Mouse (Mus musculus): ENCODE measurements around the gene Armc2.
"Not testable (repeated sequence)": the region's sequence is repeated elsewhere in the genome, so short reads cannot be mapped to it uniquely, and the experiment has no call there.

Armc2 gene

GRCm38 (mm10) chr10:41972676-41973075 lies 45.6 kb downstream of the Armc2 start:
- DNase-seq (ENCODE audit: low read depth, low spot score) = no peak

DNA sequence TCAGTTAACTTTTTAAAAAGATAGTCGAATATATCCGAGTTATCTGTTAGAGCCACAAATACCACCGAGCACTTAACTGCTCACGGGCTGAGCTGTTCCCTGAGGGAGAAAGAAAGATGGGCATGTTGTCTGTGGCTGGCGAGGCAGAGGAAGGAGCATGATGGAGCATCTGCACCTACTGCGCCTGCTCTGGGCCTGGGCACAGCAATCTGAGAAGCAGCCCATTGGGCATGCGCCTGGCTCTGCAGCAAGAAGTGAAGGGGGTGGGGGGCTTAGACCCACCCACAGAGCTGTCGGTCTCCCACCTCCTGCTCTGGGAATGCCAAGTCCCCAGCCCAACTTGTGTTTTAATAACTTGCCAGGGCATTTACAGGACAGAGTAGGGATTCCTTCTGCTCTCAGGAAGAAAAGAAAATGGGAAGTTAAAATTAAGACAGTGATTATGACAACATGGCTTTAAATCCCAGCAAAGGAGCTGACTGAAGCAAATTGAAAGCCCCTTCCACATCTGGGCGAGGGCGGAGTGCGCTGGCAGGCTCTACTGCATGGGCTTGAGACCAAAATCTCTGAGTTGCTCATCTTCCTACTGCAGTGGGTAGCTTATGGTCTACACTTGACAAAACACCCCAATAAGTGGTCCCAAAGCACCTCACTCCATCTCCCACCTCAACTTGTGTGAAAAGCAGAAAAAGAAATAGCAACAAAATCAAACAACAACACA lies 50.2 kb downstream of the Armc2 start:
- no peak for DNase-seq (ENCODE audit: low read depth, low spot score)

- no peak for DNase-seq (ENCODE audit: low read depth, low spot score)
Observed at GRCm38 (mm10) chr10:41962725-41963124, 55.5 kb downstream of the Armc2 start.

GRCm38 (mm10) chr10:41959808-41960207 lies 58.4 kb downstream of the Armc2 start:
- DNase-seq (ENCODE audit: low read depth, low spot score) = no peak

DNA sequence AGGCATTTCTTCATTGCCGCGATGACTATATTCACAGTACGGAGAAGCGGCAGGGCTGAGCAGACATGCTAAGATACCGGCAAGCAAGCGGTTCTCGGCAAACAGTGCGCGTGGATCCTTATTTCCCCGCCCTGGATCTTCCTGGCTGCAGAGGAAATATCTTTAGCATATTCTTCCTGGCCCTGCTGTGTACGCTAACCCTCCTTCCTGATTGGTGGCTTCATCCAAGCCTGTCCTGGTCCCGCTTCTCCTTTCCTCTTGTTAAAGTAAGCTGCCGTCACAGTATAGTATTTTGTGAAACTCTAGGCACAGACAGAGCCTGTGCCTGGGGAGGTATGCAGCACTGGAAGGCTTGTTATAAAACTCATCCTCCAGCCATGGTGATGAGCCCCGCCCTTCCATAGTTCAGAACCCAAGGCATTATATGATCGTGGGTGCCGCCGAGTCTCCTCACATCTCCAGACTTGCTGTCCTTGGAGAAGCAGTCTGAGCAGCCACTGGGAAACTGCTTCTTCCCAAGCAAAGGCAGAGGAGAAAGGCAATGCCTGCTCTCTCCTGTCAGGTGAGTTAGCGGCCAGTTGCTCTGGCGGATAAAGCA lies 59.5 kb downstream of the Armc2 start:
- no peak for DNase-seq (ENCODE audit: low read depth, low spot score)

DNA sequence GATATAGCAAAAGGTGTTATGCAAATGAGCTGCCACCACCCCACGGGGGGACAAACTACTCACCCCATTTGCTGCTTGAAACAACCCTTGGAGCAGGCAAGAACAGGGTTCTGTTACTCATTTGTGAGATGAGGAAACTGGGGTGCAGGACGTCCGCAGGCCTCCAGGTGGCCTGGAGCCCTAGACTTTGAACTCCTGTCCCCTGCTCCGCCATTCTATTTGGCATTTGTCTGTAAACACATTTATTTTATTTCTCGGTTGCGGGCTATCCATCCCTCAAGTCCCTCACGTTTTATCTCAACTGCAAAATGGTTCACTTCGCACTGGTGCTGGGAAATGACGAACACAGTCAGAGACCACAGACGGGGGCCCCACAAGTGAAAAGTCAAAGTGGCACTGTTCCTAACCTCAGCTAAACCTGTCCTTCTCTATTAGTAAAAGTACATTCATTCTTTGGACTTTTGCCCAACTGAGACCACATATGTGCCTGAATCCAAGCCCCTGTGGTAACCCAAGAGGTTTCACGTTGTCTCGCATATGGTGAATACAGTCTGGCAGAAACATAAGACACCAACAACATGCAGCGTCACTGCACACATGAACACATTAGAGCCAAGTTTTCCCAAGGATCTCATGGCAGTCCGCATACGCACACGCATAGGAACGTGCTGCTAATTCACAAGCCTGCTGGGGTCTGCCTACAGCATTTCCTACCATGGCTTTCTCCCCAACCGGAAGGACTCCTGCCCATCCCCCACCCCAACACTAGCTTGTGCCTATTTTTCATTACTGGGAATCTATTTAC lies 60.6 kb downstream of the Armc2 start:
- no peak for DNase-seq (ENCODE audit: low read depth, low spot score)

GRCm38 (mm10) chr10:41953528-41953864 lies 64.7 kb downstream of the Armc2 start:
- no peak for DNase-seq (ENCODE audit: low read depth, low spot score)

DNA sequence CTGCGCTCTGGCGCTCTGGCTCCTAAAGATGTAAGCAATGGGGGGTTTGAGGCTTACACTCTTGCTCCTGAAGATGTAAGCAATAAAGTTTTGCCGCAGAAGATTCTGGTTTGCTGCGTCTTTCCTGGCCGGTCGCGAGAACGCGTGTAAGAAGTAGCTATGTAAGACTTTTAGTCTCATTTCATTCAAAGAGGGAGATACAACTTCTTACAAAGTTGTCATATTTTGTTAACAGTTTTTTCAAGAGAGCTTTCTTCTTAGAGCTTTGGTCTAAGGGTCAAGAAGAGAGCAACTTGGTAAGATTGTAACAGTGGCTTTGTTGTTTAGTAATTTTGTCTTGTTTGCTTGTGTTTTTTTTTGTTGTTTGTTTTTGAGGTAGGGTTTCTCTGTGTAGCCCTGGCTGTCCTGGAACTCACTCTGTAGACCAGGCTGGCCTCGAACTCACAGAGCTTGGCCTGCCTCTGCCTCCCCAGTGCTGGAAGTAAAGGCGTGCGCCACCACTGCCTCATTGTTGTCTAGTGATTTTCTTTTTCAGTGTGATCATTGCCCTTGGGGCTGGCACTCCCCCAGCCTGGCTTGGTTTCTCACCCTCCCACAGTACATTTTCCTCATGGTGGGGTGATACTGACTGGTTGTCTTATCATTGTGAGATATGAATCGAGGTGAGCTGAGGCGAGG lies 65.3 kb downstream of the Armc2 start:
- no peak for DNase-seq (ENCODE audit: low read depth, low spot score)

DNA sequence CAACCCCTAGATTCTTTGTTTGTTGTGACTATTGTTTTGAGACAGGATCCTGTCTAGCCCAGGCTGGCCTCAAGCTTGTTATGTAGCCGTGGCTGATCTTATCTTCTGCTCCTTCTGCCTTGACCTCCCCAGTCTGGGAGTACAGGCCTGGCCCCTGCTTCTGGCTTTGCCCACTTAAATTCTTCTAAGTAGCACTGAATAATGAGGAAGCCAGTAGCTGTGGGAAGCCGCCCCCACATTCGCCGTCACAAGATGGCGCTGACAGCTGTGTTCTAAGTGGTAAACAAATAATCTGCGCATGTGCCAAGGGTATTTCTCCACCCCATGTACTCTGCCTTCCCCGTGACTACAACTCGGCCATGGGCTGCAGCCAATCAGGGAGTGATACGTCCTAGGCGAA lies 65.9 kb downstream of the Armc2 start:
- DNase-seq (ENCODE audit: low read depth, low spot score) = not testable (repeated sequence)

DNA sequence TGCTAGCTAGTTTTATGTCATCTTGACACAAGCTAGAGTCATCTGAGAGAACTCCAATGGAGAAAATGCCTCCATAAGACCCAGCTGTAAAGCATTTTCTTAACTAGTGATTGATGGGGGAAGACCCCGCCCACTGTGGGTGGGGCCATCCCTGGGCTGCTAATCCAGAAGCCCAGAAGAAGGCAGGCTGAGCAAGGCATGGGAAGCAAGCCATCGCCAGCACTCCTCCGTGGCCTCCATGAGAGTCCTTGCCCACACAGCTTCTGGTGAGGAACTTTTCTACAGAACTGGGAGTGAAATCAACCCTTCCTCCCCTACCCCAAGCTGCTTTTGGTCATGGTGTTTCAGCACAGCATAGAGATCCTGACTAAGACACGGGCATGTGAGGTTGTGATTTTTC lies 79.2 kb downstream of the Armc2 start:
- DNase-seq (ENCODE audit: low read depth, low spot score) = peak; percentile 77

DNA sequence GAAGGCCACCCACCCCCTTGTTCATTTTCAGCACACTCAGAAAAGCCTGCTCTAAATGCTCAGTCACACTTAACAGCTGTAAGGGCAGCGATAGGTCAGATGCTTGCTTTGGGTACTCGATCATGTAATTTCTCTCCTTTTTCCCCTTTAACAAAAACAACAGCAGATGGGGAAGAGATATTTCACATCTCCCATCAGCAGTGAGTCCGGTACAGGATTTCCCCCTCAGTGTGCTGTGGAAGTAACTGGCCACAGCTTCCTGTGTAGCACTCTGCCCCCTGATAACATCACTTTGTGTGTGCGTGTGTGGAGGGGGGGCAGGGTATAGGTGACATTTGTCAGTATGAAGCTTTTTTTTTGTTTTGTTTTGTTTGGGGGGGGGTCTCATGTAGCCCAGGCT lies 81.1 kb downstream of the Armc2 start:
- no peak for DNase-seq (ENCODE audit: low read depth, low spot score)

GRCm38 (mm10) chr10:41936100-41936499 lies 82.1 kb downstream of the Armc2 start:
- peak; percentile 62 for DNase-seq (ENCODE audit: low read depth, low spot score)

GRCm38 (mm10) chr10:41935476-41935829 lies 82.8 kb downstream of the Armc2 start:
- DNase-seq (ENCODE audit: low read depth, low spot score) = peak; percentile 93

- DNase-seq (ENCODE audit: low read depth, low spot score) = peak; percentile 97
Observed at GRCm38 (mm10) chr10:41934633-41935475, 83.4 kb downstream of the Armc2 start.

GRCm38 (mm10) chr10:41933536-41933935 lies 84.7 kb downstream of the Armc2 start:
- DNase-seq (ENCODE audit: low read depth, low spot score) = peak; percentile 64

GRCm38 (mm10) chr10:41932943-41933342 lies 85.3 kb downstream of the Armc2 start:
- no peak for DNase-seq (ENCODE audit: low read depth, low spot score)

DNA sequence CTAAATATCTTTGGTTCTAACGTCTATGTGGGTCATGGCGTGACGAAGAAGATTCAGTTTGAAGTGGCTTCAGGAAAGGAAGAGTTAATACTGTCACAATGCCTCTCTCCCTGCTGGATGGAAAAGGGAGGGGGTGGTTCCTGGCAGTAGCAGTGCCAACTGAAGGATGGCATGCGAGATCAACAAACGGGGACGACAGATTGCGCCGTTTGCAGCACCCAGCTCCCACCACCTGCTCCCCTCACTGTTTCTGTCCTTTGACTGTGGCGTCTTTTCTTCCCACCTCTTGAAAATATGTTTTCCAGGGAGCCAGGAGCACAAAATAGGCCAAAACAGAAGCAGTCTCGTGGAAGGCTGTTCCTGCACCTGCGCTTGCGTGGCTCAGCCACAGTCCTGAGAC lies 86.3 kb downstream of the Armc2 start:
- DNase-seq (ENCODE audit: low read depth, low spot score) = peak; percentile 97

DNA sequence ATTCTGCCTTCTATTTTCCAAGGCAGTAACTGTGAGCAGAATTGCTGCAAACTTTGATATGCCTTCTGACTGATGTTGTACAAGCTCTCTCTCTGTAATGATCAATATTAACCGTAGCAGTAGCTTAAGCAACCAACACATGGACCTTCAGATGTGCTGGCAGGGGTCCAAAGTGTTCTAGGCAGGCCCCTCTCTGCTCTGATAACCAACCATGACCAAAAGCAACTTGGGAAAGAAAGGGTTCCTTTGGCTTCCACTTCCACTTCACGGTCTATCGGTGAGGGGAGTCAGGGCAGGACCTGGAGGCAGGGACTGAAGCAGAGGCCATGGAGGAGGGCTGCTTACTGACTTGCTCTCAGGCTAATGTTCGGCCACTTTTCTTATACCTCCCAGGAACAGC lies 87.3 kb downstream of the Armc2 start:
- DNase-seq (ENCODE audit: low read depth, low spot score) = no peak

DNA sequence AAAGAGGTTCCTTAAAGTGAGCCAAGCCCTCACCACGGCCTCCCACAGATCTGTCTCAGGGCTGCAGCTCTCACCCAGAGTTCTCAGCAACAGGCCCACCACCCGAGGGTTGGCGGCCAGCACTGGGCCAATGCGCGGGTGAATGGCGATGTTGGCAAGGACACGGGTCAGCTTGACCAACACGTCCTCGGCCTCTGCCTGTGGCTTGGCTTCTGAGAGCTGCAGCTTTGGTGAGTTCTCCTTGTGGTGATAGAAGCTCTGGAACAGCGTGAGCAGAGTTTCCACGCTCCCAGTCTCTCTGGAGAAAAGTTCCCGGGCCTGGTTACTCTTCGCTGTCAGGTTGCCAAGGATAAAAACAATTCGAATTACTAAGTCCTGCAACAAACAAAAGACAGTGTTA lies 91.5 kb downstream of the Armc2 start:
- DNase-seq (ENCODE audit: low read depth, low spot score) = no peak

DNA sequence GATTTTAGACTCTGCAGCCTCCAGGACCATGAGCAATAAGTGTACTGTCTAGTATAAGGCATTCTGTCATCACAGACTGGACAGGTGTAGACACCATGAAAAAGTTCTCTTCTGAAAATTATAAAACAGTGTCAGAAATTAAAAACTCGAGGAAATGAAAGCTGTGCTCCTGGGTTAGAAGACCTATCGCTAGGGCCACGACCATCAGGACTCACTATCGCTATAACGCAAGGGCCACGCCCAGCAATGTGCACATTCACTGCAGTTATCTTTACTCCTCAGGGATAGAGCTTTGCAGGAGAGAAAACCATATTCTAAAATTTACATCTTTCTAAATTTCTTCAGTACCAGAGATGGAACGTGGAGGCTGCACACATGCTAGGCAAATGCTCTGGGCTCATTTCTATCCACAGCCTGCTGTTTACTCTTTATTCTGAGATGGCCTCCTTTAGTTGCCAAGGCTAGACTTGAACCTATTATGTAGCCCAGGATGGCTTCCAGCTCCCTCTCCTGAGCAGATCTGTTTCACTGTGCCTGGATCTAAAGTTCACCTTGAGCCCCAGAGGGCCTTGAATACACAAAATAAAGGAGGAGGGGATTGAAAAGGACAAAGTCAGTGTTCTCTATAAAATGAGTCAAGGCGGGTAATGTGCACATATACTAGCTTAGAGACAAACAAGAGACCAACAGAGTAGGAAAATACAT lies 105.8 kb downstream of the Armc2 start:
- no peak for DNase-seq (ENCODE audit: low read depth, low spot score)

DNA sequence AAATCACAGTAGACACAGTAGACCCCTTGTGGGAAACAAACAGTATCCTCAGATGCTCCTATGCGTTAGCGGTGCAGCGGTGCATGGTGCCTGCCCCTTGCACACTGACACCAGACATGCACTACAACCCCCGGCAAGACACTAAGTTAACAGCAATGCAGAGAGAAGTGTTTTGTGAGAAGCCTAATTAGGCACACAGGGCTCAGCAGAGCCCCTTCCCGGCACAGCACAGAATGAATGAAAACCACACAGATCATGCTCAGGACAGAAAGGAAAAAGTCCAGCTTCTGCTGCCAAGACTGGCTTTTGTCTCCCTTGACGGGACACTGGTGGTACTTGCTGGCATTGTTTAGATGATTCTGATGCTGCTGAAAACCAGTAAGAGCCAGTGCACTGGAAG lies 109.3 kb downstream of the Armc2 start:
- no peak for DNase-seq (ENCODE audit: low read depth, low spot score)

Data from brain, adult 2 months (tissue).